Mouse (Mus musculus): Measurements from ENCODE around the gene Eif5a. TPM values are rescaled to one million over a fixed set of nuclear protein-coding genes. Genes with fewer than 3 reads are reported as not detected.

Eif5a gene
- polyA plus RNA-seq, 1 experiment = 533 TPM

GRCm38 (mm10) chr11:69902972-69903371 is 18.8 kb downstream of the Eif5a start:
- no peak overlapping the region for H3K4me3 ChIP-seq (replicated peaks; ENCODE audit: insufficient read depth, low read depth, low read length)
- TF ChIP-seq POLR2A (IDR thresholded peaks at IDR 0.05; ENCODE audit: borderline replicate concordance, insufficient read depth, low read length) (no peak), CTCF (IDR thresholded peaks at IDR 0.05; ENCODE audit: borderline replicate concordance, insufficient read depth, low read depth, low read length) (no peak)
- H3K27me3 ChIP-seq (ENCODE audit: control insufficient read depth, insufficient read depth, low read length) = no peaks in the 10 kb centered on the region
- no peak for DNase-seq
- no peak overlapping the region for H3K27ac ChIP-seq (ENCODE audit: insufficient read depth, low read length)
- H3K4me1 ChIP-seq (ENCODE audit: control insufficient read depth, insufficient read depth, low read length) = 0 out of 2 replicates have a peak, but pooled peaks cover 6% of the 10 kb centered on the region
- WGBS = 73% methylated on average over 13 of the region's 13 CpGs

GRCm38 (mm10) chr11:69901993-69902392 is 19.8 kb downstream of the Eif5a start:
- H3K4me1 ChIP-seq (ENCODE audit: control insufficient read depth, insufficient read depth, low read length) = 0 out of 2 replicates have a peak, but pooled peaks cover 6% of the 10 kb centered on the region
- H3K27ac ChIP-seq (ENCODE audit: insufficient read depth, low read length) = 0 out of 2 replicates have a peak overlapping the region, but pooled peaks have one; percentile 31
- WGBS = 1% methylated on average over 39 of the region's 39 CpGs
- no peak for DNase-seq
- no peak for TF ChIP-seq POLR2A (IDR thresholded peaks at IDR 0.05; ENCODE audit: borderline replicate concordance, insufficient read depth, low read length)
- no peak for TF ChIP-seq CTCF (IDR thresholded peaks at IDR 0.05; ENCODE audit: borderline replicate concordance, insufficient read depth, low read depth, low read length)
- peak overlapping the region; percentile 72 for H3K4me3 ChIP-seq (replicated peaks; ENCODE audit: insufficient read depth, low read depth, low read length)
- H3K27me3 ChIP-seq (ENCODE audit: control insufficient read depth, insufficient read depth, low read length) = no peaks in the 10 kb centered on the region

DNA sequence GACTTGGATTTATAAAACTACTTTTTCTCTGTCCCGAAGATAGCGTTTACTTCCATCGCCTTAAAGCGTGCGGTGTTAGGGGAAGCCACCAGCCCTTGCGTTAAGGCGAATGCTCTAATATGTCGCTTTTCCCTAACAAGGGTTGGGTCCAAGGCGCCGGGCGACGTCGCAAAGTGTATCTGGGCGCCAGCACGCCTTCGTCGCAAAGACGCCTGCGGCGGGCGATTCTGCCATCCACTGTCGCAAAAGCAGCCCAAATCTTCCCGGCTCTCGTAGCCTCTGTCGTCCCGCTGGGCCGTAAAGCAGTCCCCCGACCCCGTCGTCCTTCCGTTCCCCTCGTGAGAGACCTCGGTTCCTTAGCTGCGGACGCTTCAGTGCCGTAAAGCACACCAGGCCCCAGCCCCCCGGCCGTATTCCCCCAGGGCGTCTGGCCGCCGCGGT is 20.3 kb downstream of the Eif5a start:
- peak overlapping the region; percentile 72 for H3K4me3 ChIP-seq (replicated peaks; ENCODE audit: insufficient read depth, low read depth, low read length)
- peak; percentile 95 to 97 for DNase-seq
- no peak for TF ChIP-seq CTCF (IDR thresholded peaks at IDR 0.05; ENCODE audit: borderline replicate concordance, insufficient read depth, low read depth, low read length)
- TF ChIP-seq POLR2A (IDR thresholded peaks at IDR 0.05; ENCODE audit: borderline replicate concordance, insufficient read depth, low read length) = peak; percentile 44; the same call in 1 of the 2 replicates
- H3K27me3 ChIP-seq (ENCODE audit: control insufficient read depth, insufficient read depth, low read length) = no peaks in the 10 kb centered on the region
- peak overlapping the region; percentile 65 for H3K27ac ChIP-seq (ENCODE audit: insufficient read depth, low read length)
- under 1% methylated on average over 42 of the region's 42 CpGs for WGBS
- 0 out of 2 replicates have a peak, but pooled peaks cover 6% of the 10 kb centered on the region for H3K4me1 ChIP-seq (ENCODE audit: control insufficient read depth, insufficient read depth, low read length)

GRCm38 (mm10) chr11:69900471-69901405 is 21.0 kb downstream of the Eif5a start, which contains the start of the genes 2810408A11Rik and Neurl4:
TSS of gene 2810408A11Rik (minus strand) at chr11:69900987.
TSS of gene Neurl4 (plus strand) at chr11:69901072.
- H3K27me3 ChIP-seq (ENCODE audit: control insufficient read depth, insufficient read depth, low read length) = no peaks in the 10 kb centered on the region
- H3K4me3 ChIP-seq (replicated peaks; ENCODE audit: insufficient read depth, low read depth, low read length) = peak within 1 kb of the TSS; percentile 72
- H3K27ac ChIP-seq (ENCODE audit: insufficient read depth, low read length) = peak within 1 kb of the TSS; percentile 65
- under 1% methylated on average over 38 of the region's 38 CpGs for WGBS
- H3K4me1 ChIP-seq (ENCODE audit: control insufficient read depth, insufficient read depth, low read length) = 0 out of 2 replicates have a peak, but pooled peaks cover 6% of the 10 kb centered on the region
- peak; percentile 75; the same call in 1 of the 2 replicates for TF ChIP-seq POLR2A (IDR thresholded peaks at IDR 0.05; ENCODE audit: borderline replicate concordance, insufficient read depth, low read length)
- TF ChIP-seq CTCF (IDR thresholded peaks at IDR 0.05; ENCODE audit: borderline replicate concordance, insufficient read depth, low read depth, low read length) = no peak
- peak; percentile 90 to 95 for DNase-seq

GRCm38 (mm10) chr11:69899870-69900269 is 21.9 kb downstream of the Eif5a start:
- no peak overlapping the region for H3K4me3 ChIP-seq (replicated peaks; ENCODE audit: insufficient read depth, low read depth, low read length)
- TF ChIP-seq CTCF (IDR thresholded peaks at IDR 0.05; ENCODE audit: borderline replicate concordance, insufficient read depth, low read depth, low read length) = no peak
- no peak for TF ChIP-seq POLR2A (IDR thresholded peaks at IDR 0.05; ENCODE audit: borderline replicate concordance, insufficient read depth, low read length)
- no peaks in the 10 kb centered on the region for H3K27me3 ChIP-seq (ENCODE audit: control insufficient read depth, insufficient read depth, low read length)
- H3K4me1 ChIP-seq (ENCODE audit: control insufficient read depth, insufficient read depth, low read length) = 0 out of 2 replicates have a peak, but pooled peaks cover 6% of the 10 kb centered on the region
- WGBS = 6% methylated on average over 4 of the region's 4 CpGs
- no peak overlapping the region for H3K27ac ChIP-seq (ENCODE audit: insufficient read depth, low read length)
- no peak for DNase-seq

- no peak within 1 kb of the TSS for H3K27ac ChIP-seq (ENCODE audit: insufficient read depth, low read length)
- WGBS = 76% methylated on average over 4 of the region's 4 CpGs
- H3K4me1 ChIP-seq (ENCODE audit: control insufficient read depth, insufficient read depth, low read length) = no peaks in the 10 kb centered on the region
- no peak within 1 kb of the TSS for H3K4me3 ChIP-seq (replicated peaks; ENCODE audit: insufficient read depth, low read depth, low read length)
- TF ChIP-seq POLR2A (IDR thresholded peaks at IDR 0.05; ENCODE audit: borderline replicate concordance, insufficient read depth, low read length) (no peak), CTCF (IDR thresholded peaks at IDR 0.05; ENCODE audit: borderline replicate concordance, insufficient read depth, low read depth, low read length) (no peak)
- no peak for DNase-seq
- H3K27me3 ChIP-seq (ENCODE audit: control insufficient read depth, insufficient read depth, low read length) = no peaks in the 10 kb centered on the region
Observed at GRCm38 (mm10) chr11:69895291-69895690, 26.5 kb downstream of the Eif5a start, which contains the start of gene Acap1. TSS of gene Acap1 (minus strand) at chr11:69895539.

DNA sequence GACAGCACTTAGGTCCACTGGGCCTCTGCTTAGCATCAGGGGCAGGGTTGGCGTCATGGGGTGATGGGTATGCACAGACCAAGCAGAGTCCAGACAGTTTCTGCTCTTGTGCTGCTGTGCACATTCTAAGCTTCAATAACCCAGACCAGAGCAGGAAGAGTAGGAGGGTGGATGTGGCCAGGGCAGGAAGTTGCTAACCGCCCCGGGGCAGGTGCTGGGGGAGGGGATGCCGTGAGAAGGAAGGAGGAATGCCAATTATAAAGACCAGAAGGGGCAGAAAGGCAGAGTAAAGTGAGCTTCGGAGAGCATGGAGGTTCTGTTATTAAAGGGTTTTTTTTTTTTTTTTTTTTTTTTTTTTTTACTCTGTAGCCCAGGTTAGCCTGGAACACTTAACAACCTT is 27.1 kb downstream of the Eif5a start:
- Histone ChIP-seq H3K4me3 (replicated peaks; ENCODE audit: insufficient read depth, low read depth, low read length) (no peak overlapping the region), H3K4me1 (ENCODE audit: control insufficient read depth, insufficient read depth, low read length) (no peaks in the 10 kb centered on the region), H3K27ac (ENCODE audit: insufficient read depth, low read length) (no peak overlapping the region), H3K27me3 (ENCODE audit: control insufficient read depth, insufficient read depth, low read length) (no peaks in the 10 kb centered on the region)
- DNase-seq = no peak
- no peak for TF ChIP-seq POLR2A (IDR thresholded peaks at IDR 0.05; ENCODE audit: borderline replicate concordance, insufficient read depth, low read length)
- no peak for TF ChIP-seq CTCF (IDR thresholded peaks at IDR 0.05; ENCODE audit: borderline replicate concordance, insufficient read depth, low read depth, low read length)
- WGBS = 90% methylated on average over 5 of the region's 5 CpGs

Data from cerebellum, adult 2 months (tissue).